Mouse (Mus musculus): Measurements from ENCODE around the gene Lrrc7. TPM values are rescaled to one million over a fixed set of nuclear protein-coding genes. Genes with fewer than 3 reads are reported as not detected.

Lrrc7 gene
- total RNA-seq, 1 experiment: not detected

GRCm38 (mm10) chr3:158049508-158049907 is 512.5 kb downstream of the Lrrc7 start:
- DNase-seq (ENCODE audit: low read depth, low spot score): no peak
- Histone ChIP-seq H3K9ac (ENCODE audit: insufficient read depth, low read depth, low read length, poor library complexity, severe bottlenecking) (no peak overlapping the region), H3K4me1 (ENCODE audit: control insufficient read depth in 2 of 2, insufficient read depth in 2 of 2, low read length in 2 of 2, poor library complexity in 1 of 2) (no peaks in the 10 kb centered on the region), H3K4me3 (ENCODE audit: insufficient read depth in 1 of 2, low read depth in 1 of 2, low read length in 2 of 2, poor library complexity in 1 of 2, severe bottlenecking in 1 of 2) (no peak overlapping the region), H3K27ac (ENCODE audit: insufficient read depth, low read depth, low read length, poor library complexity, severe bottlenecking) (no peak overlapping the region), H3K36me3 (ENCODE audit: control insufficient read depth, insufficient read depth, low read length, poor library complexity, severe bottlenecking) (no peaks in the 10 kb centered on the region; the same call in 1 of the 2 replicates), H3K9me3 (ENCODE audit: control insufficient read depth, insufficient read depth, low read depth, low read length) (no peaks in the 10 kb centered on the region)
- no peak for TF ChIP-seq ZC3H11A (IDR thresholded peaks at IDR 0.05; ENCODE audit: borderline replicate concordance, low read depth, low read length)
- no peak for TF ChIP-seq ZNF384 (IDR thresholded peaks at IDR 0.05; ENCODE audit: low read depth, low read length)
- TF ChIP-seq CHD2 (IDR thresholded peaks at IDR 0.05; ENCODE audit: low read depth, low read length): no peak
- no peak for TF ChIP-seq HCFC1 (IDR thresholded peaks at IDR 0.05; ENCODE audit: borderline replicate concordance, insufficient read depth, low read length)
- no peak for TF ChIP-seq MAFK (IDR thresholded peaks at IDR 0.05; ENCODE audit: insufficient read depth, low read depth, low read length)
- in situ Hi-C loops (cut with MboI; ENCODE audit: low sequenced_read_pairs in 2 of 2, unreplicated experiment in 2 of 2): no loop called here

GRCm38 (mm10) chr3:158040755-158041154 is 521.3 kb downstream of the Lrrc7 start:
- no peaks in the 10 kb centered on the region for H3K36me3 ChIP-seq (ENCODE audit: control insufficient read depth, insufficient read depth, low read length, poor library complexity, severe bottlenecking)
- in situ Hi-C loops (cut with MboI; ENCODE audit: low sequenced_read_pairs in 2 of 2, unreplicated experiment in 2 of 2): no loop called here
- H3K9me3 ChIP-seq (ENCODE audit: control insufficient read depth, insufficient read depth, low read depth, low read length): no peaks in the 10 kb centered on the region
- H3K27ac ChIP-seq (ENCODE audit: insufficient read depth, low read depth, low read length, poor library complexity, severe bottlenecking): no peak overlapping the region
- H3K4me1 ChIP-seq (ENCODE audit: control insufficient read depth in 2 of 2, insufficient read depth in 2 of 2, low read length in 2 of 2, poor library complexity in 1 of 2): peaks cover 0 to 3% of the 10 kb centered on the region in 2 experiments; a peak in 1 of 4 replicates
- H3K9ac ChIP-seq (ENCODE audit: insufficient read depth, low read depth, low read length, poor library complexity, severe bottlenecking): no peak overlapping the region
- no peak overlapping the region for H3K4me3 ChIP-seq (ENCODE audit: insufficient read depth in 1 of 2, low read depth in 1 of 2, low read length in 2 of 2, poor library complexity in 1 of 2, severe bottlenecking in 1 of 2)
- TF ChIP-seq ZNF384 (IDR thresholded peaks at IDR 0.05; ENCODE audit: low read depth, low read length) (no peak), MAFK (IDR thresholded peaks at IDR 0.05; ENCODE audit: insufficient read depth, low read depth, low read length) (no peak), ZC3H11A (IDR thresholded peaks at IDR 0.05; ENCODE audit: borderline replicate concordance, low read depth, low read length) (no peak), CHD2 (IDR thresholded peaks at IDR 0.05; ENCODE audit: low read depth, low read length) (no peak), HCFC1 (IDR thresholded peaks at IDR 0.05; ENCODE audit: borderline replicate concordance, insufficient read depth, low read length) (no peak)
- DNase-seq (ENCODE audit: low read depth, low spot score): no peak

GRCm38 (mm10) chr3:158038106-158038505 is 523.9 kb downstream of the Lrrc7 start:
- H3K9me3 ChIP-seq (ENCODE audit: control insufficient read depth, insufficient read depth, low read depth, low read length): no peaks in the 10 kb centered on the region
- no peak for DNase-seq (ENCODE audit: low read depth, low spot score)
- H3K4me3 ChIP-seq (ENCODE audit: insufficient read depth in 1 of 2, low read depth in 1 of 2, low read length in 2 of 2, poor library complexity in 1 of 2, severe bottlenecking in 1 of 2): no peak overlapping the region
- H3K27ac ChIP-seq (ENCODE audit: insufficient read depth, low read depth, low read length, poor library complexity, severe bottlenecking): no peak overlapping the region
- TF ChIP-seq MAFK (IDR thresholded peaks at IDR 0.05; ENCODE audit: insufficient read depth, low read depth, low read length) (no peak), CHD2 (IDR thresholded peaks at IDR 0.05; ENCODE audit: low read depth, low read length) (no peak), HCFC1 (IDR thresholded peaks at IDR 0.05; ENCODE audit: borderline replicate concordance, insufficient read depth, low read length) (no peak), ZC3H11A (IDR thresholded peaks at IDR 0.05; ENCODE audit: borderline replicate concordance, low read depth, low read length) (no peak), ZNF384 (IDR thresholded peaks at IDR 0.05; ENCODE audit: low read depth, low read length) (peak; percentile 61; the same call in 1 of the 2 replicates)
- in situ Hi-C loops (cut with MboI; ENCODE audit: low sequenced_read_pairs in 2 of 2, unreplicated experiment in 2 of 2): loop anchor here in 1 of 2 experiments (5.0 kb wide), 1 partner anchor 86 kb away; no protein-coding TSS in a partner anchor
- no peaks in the 10 kb centered on the region; the same call in 1 of the 2 replicates for H3K36me3 ChIP-seq (ENCODE audit: control insufficient read depth, insufficient read depth, low read length, poor library complexity, severe bottlenecking)
- no peak overlapping the region for H3K9ac ChIP-seq (ENCODE audit: insufficient read depth, low read depth, low read length, poor library complexity, severe bottlenecking)
- H3K4me1 ChIP-seq (ENCODE audit: control insufficient read depth in 2 of 2, insufficient read depth in 2 of 2, low read length in 2 of 2, poor library complexity in 1 of 2): peaks cover 0 to 3% of the 10 kb centered on the region in 2 experiments; a peak in 1 of 4 replicates

- in situ Hi-C loops (cut with MboI; ENCODE audit: low sequenced_read_pairs in 2 of 2, unreplicated experiment in 2 of 2): loop anchor here in 1 of 2 experiments (5.0 kb wide), 1 partner anchor 84 kb away; no protein-coding TSS in a partner anchor
- Histone ChIP-seq H3K36me3 (ENCODE audit: control insufficient read depth, insufficient read depth, low read length, poor library complexity, severe bottlenecking) (no peaks in the 10 kb centered on the region; the same call in 1 of the 2 replicates), H3K4me3 (ENCODE audit: insufficient read depth in 1 of 2, low read depth in 1 of 2, low read length in 2 of 2, poor library complexity in 1 of 2, severe bottlenecking in 1 of 2) (peak within 1 kb of the TSS; percentile 90 to 93), H3K4me1 (ENCODE audit: control insufficient read depth in 2 of 2, insufficient read depth in 2 of 2, low read length in 2 of 2, poor library complexity in 1 of 2) (peaks cover 0 to 5% of the 10 kb centered on the region in 2 experiments; a peak in 1 of 4 replicates), H3K27ac (ENCODE audit: insufficient read depth, low read depth, low read length, poor library complexity, severe bottlenecking) (peak within 1 kb of the TSS; percentile 70), H3K9me3 (ENCODE audit: control insufficient read depth, insufficient read depth, low read depth, low read length) (no peaks in the 10 kb centered on the region), H3K9ac (ENCODE audit: insufficient read depth, low read depth, low read length, poor library complexity, severe bottlenecking) (peak within 1 kb of the TSS; percentile 96)
- TF ChIP-seq MAFK (IDR thresholded peaks at IDR 0.05; ENCODE audit: insufficient read depth, low read depth, low read length): no peak
- TF ChIP-seq ZC3H11A (IDR thresholded peaks at IDR 0.05; ENCODE audit: borderline replicate concordance, low read depth, low read length): no peak
- peak; percentile 62; the same call in 1 of the 2 replicates for TF ChIP-seq HCFC1 (IDR thresholded peaks at IDR 0.05; ENCODE audit: borderline replicate concordance, insufficient read depth, low read length)
- peak; percentile 92 for DNase-seq (ENCODE audit: low read depth, low spot score)
Measured at GRCm38 (mm10) chr3:158036329-158036988, 525.6 kb downstream of the Lrrc7 start, which contains the start of the genes Srsf11 and Lrrc40. Srsf11 (minus strand) TSS chr3:158036639. Lrrc40 (plus strand) TSS chr3:158036662.
